Mouse (Mus musculus) cerebellum, adult 2 months (tissue): ENCODE measurements at regions not wholly inside any gene's neighbourhood (a gene's known extent, or its start where the extent isn't known, plus 50 kb on each side); places are given as distances from the start of the nearest gene placed in this dataset.

Experiments
- CTCF ChIP-seq: fragments of 200-500 bp; IDR thresholded peaks from 2 replicates; pipeline ENCODE4 v1.5.1; 2011; ENCODE audit warnings: low read depth, mild to moderate bottlenecking, control low read depth, low read length, moderate library complexity, borderline replicate concordance; ENCODE audit not compliant: insufficient read depth
- POLR2A ChIP-seq: fragments of 200-500 bp; IDR thresholded peaks from 2 replicates; pipeline ENCODE4 v1.6.1; 2011; ENCODE audit warnings: low read length, control low read depth, borderline replicate concordance; ENCODE audit not compliant: insufficient read depth

GRCm38 (mm10) chr12:107831400-107832128 is 171.8 kb downstream of the Bcl11b start:
- TF ChIP-seq CTCF (no peak), POLR2A (no peak)
